Mouse (Mus musculus) c-Kit-positive CD71-positive TER-119-positive erythroid progenitor cells, embryonic 14.5 days (primary cell): ENCODE results near the gene Tceal7.
"Not testable (repeated sequence)": the region's sequence is repeated elsewhere in the genome, so short reads cannot be mapped to it uniquely, and the experiment has no call there.

ENCODE experiments used
- DNase-seq: peaks from one replicate; pipeline ENCODE4 v3.0.0-alpha.2; 2013; ENCODE audit warnings: low spot score

The Tceal7 gene

GRCm38 (mm10) chrX:136248811-136249210, 34.2 kb downstream of the Tceal7 start:
- no peak for DNase-seq

GRCm38 (mm10) chrX:136249671-136250070, 35.1 kb downstream of the Tceal7 start:
- no peak for DNase-seq

GRCm38 (mm10) chrX:136252023-136252729, 37.6 kb downstream of the Tceal7 start:
- DNase-seq = no peak

- no peak for DNase-seq
Measured at GRCm38 (mm10) chrX:136267720-136268119, 53.1 kb downstream of the Tceal7 start.

GRCm38 (mm10) chrX:136268173-136268572, 53.6 kb downstream of the Tceal7 start:
- no peak for DNase-seq

GRCm38 (mm10) chrX:136269743-136270392, 55.3 kb downstream of the Tceal7 start, which contains the start of gene Bex3:
TSS of gene Bex3 (plus strand) at chrX:136270253.
- DNase-seq = not testable (repeated sequence)

- not testable (repeated sequence) for DNase-seq
Measured at GRCm38 (mm10) chrX:136270393-136271111, 56.0 kb downstream of the Tceal7 start.

- no peak for DNase-seq
Measured at GRCm38 (mm10) chrX:136274542-136274941, 60.0 kb downstream of the Tceal7 start.

- no peak for DNase-seq
Measured at GRCm38 (mm10) chrX:136275386-136275785, 60.8 kb downstream of the Tceal7 start.
